Comparison of ENCODE assay signal across 8 mouse cellular contexts in genomic region chr4:133103525-133104193, GRCm38 (mm10). TPM values are rescaled to one million over a fixed set of nuclear protein-coding genes. Genes with fewer than 3 reads are reported as not detected.
DNase-seq lines count a peak whose midpoint lies in the region; ATAC-seq and TF ChIP-seq lines count a peak whose summit lies in the region.

No protein-coding gene starts in this region.

- DNase-seq in heart, adult 2 months = no peak
- DNase-seq in heart, adult 8-10 months (ENCODE audit: low spot score) = no peak
- DNase-seq in brain, adult 2 months (ENCODE audit: low read depth, low spot score) = peak; percentile 62
- no peak for DNase-seq in liver, embryonic 14.5 days (ENCODE audit: low read depth in 3 of 3, low spot score in 3 of 3)
- DNase-seq in MN1 (ENCODE audit: low spot score) = no peak
- no peak for DNase-seq in layer of hippocampus, adult 8-10 months (ENCODE audit: low spot score in 2 of 2)

- no peak overlapping the region for H3K4me3 ChIP-seq in heart, adult 2 months
- H3K4me3 ChIP-seq in intestine, embryonic 16.5 days (ENCODE audit: low read length) = peak overlapping the region; percentile 5; the same call in 1 of the 2 replicates
- no peak overlapping the region for H3K4me3 ChIP-seq in liver, embryonic 14.5 days (ENCODE audit: insufficient read depth in 1 of 2, low read depth in 2 of 2, low read length in 2 of 2)

- 0 out of 2 replicates have a peak overlapping the region, but pooled peaks have one; percentile 14 for H3K9ac ChIP-seq in heart, adult 2 months (ENCODE audit: low read depth, low read length)
- H3K9ac ChIP-seq in intestine, embryonic 16.5 days (ENCODE audit: low read depth, low read length) = peak overlapping the region; percentile 43
- H3K9ac ChIP-seq in liver, embryonic 14.5 days (replicated peaks) = no peak overlapping the region

- 28% methylated on average over 14 of the region's 16 CpGs for WGBS in heart, adult 2 months
- WGBS in intestine, embryonic 16.5 days = 20% methylated on average over 14 of the region's 16 CpGs
- 19% methylated on average over 16 of the region's 16 CpGs for WGBS in liver, embryonic 14.5 days (ENCODE audit: insufficient replicate concordance)

- no peaks in the 10 kb centered on the region for H3K36me3 ChIP-seq in heart, adult 2 months (ENCODE audit: control insufficient read depth, insufficient read depth, low read length)
- H3K36me3 ChIP-seq in intestine, embryonic 16.5 days (ENCODE audit: control insufficient read depth, insufficient read depth, low read length) = no peaks in the 10 kb centered on the region
- H3K36me3 ChIP-seq in liver, embryonic 14.5 days (replicated peaks; ENCODE audit: control insufficient read depth, insufficient read depth, low read depth) = no peaks in the 10 kb centered on the region

- TF ChIP-seq POLR2A in heart, adult 2 months (IDR thresholded peaks at IDR 0.05; ENCODE audit: insufficient read depth, low read depth, low read length) = no peak

- TF ChIP-seq CTCF in heart, adult 2 months (IDR thresholded peaks at IDR 0.05) = no peak
- no peak for TF ChIP-seq CTCF in liver, embryonic 14.5 days (IDR thresholded peaks at IDR 0.05; ENCODE audit: low read depth)

- no peaks in the 10 kb centered on the region for H3K9me3 ChIP-seq in intestine, embryonic 16.5 days (ENCODE audit: control insufficient read depth, low read length)
- H3K9me3 ChIP-seq in liver, embryonic 14.5 days (ENCODE audit: control insufficient read depth, low read length) = no peaks in the 10 kb centered on the region

- no peaks in the 10 kb centered on the region for H3K79me2 ChIP-seq in heart, adult 2 months (replicated peaks; ENCODE audit: control insufficient read depth, insufficient read depth, low read length)

- peak; percentile 84 for ATAC-seq in intestine, embryonic 16.5 days
- ATAC-seq in liver, embryonic 14.5 days (ENCODE audit: insufficient read depth) = peak; percentile 45; the same call in 1 of the 2 replicates
- no peak for ATAC-seq in megakaryocyte, adult 5-6 weeks (ENCODE audit: poor library complexity, severe bottlenecking)

- H3K4me1 ChIP-seq in heart, adult 2 months (ENCODE audit: control insufficient read depth, insufficient read depth, low read length) = peaks cover 26% of the 10 kb centered on the region
- peaks cover 22% of the 10 kb centered on the region for H3K4me1 ChIP-seq in intestine, embryonic 16.5 days (ENCODE audit: control insufficient read depth, insufficient read depth, low read length)
- peaks cover 0 to 10% of the 10 kb centered on the region in 2 experiments; a peak in 2 of 4 replicates for H3K4me1 ChIP-seq in liver, embryonic 14.5 days (replicated peaks; ENCODE audit: control insufficient read depth in 2 of 2, insufficient read depth in 2 of 2, low read length in 1 of 2)

- no peaks in the 10 kb centered on the region for H3K27me3 ChIP-seq in heart, adult 2 months (ENCODE audit: control insufficient read depth, insufficient read depth, low read length)
- no peaks in the 10 kb centered on the region for H3K27me3 ChIP-seq in intestine, embryonic 16.5 days (replicated peaks; ENCODE audit: control insufficient read depth, insufficient read depth, low read length)
- H3K27me3 ChIP-seq in liver, embryonic 14.5 days (ENCODE audit: control insufficient read depth, insufficient read depth, low read length) = no peaks in the 10 kb centered on the region

- TF ChIP-seq EP300 in heart, adult 2 months (IDR thresholded peaks at IDR 0.05; ENCODE audit: insufficient read depth, low read depth, low read length) = 0 out of 2 replicates have a peak, but pooled peaks have one; percentile 12
- TF ChIP-seq EP300 in liver, embryonic 14.5 days (IDR thresholded peaks at IDR 0.05; ENCODE audit: low read depth) = no peak

- H3K27ac ChIP-seq in heart, adult 2 months = peak overlapping the region; percentile 51
- peak overlapping the region; percentile 90 for H3K27ac ChIP-seq in intestine, embryonic 16.5 days (ENCODE audit: low read length)
- H3K27ac ChIP-seq in liver, embryonic 14.5 days = no peak overlapping the region

- H3K4me2 ChIP-seq in intestine, embryonic 16.5 days (ENCODE audit: low read depth, low read length) = peak overlapping the region; percentile 38
- H3K4me2 ChIP-seq in liver, embryonic 14.5 days (ENCODE audit: low read depth) = no peak overlapping the region

- intact Hi-C loops in heart, adult 2 months (cut with DNase I) = no loop called here

RNA-seq across cellular contexts. Expression of gene Wasf2, which starts 26.6 kb away (rescaled TPM):
- 10 to 100 TPM; 77.5 to 83.8 TPM for total RNA-seq in heart, adult 2 months (2021)
- polyA plus RNA-seq in heart, adult 2 months (2012; rRNA removed) = 34.6 and 39.7 TPM in 2 replicates
- 10 to 100 TPM; 64.1 to 87.2 (median 71.5) TPM for total RNA-seq in heart, adult 8-10 months (2022)
- polyA plus RNA-seq in intestine, embryonic 16.5 days (2015; fragmentation: Nextera tagmentation; extraction: Ambion mirVana) = 76.9 and 81.9 TPM in 2 replicates
- 11.4 and 12.0 TPM in 2 replicates for polyA plus RNA-seq in liver, embryonic 14.5 days (2012; rRNA removed)
- 31.4 and 33.9 TPM in 2 replicates for polyA plus RNA-seq in liver, embryonic 14.5 days (2014; fragmentation: Nextera tagmentation; extraction: Ambion mirVana)
- total RNA-seq in megakaryocyte, adult 5-6 weeks (2015) = 226 and 236 TPM in 2 replicates
- total RNA-seq in megakaryocyte, adult 5-6 weeks (2017) = 56.9 and 75.4 TPM in 2 replicates
- 10 to 100 TPM; 35.7 to 48.2 (median 46.7) TPM for total RNA-seq in layer of hippocampus, adult 8-10 months (2022)
